Mouse (Mus musculus): ENCODE data around the gene Calr. TPM values are rescaled to one million over a fixed set of nuclear protein-coding genes. Genes with fewer than 3 reads are reported as not detected.

Gene Calr
- polyA plus RNA-seq, 1 experiment: 394 TPM

DNA sequence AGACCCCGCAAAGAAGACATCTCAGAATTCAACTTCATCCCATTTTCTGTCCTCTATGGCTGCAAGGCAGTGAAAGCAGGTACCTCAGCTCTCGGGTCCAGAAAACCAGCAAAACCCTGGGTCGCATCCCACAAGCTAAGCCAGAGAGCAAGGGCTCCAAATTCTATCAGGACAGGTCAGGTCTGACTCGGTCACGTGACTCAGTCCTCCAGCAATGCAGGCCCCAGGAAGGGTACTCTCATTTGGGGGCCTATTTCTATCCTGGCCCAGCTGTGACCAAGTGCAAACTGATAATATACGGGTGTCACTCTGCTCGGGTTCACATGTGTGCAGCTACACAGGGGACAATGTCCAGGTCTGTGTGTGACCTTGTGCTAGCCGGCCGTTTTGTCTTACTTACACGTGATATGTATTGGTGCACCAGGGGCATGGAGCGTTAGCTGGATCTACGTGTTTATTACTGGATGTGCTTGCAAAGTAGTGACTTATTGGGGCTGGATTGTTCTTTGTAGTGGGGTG, 54.2 kb downstream of the Calr start:
- DNase-seq: peak in 1 of 2 experiments; percentile 45
- peaks cover 74% of the 10 kb centered on the region for H3K4me1 ChIP-seq (ENCODE audit: control insufficient read depth, insufficient read depth, low read length)
- H3K27me3 ChIP-seq (ENCODE audit: control insufficient read depth, insufficient read depth, low read length): no peaks in the 10 kb centered on the region
- TF ChIP-seq CTCF (IDR thresholded peaks at IDR 0.05; ENCODE audit: borderline replicate concordance, insufficient read depth, low read depth, low read length) (no peak), POLR2A (IDR thresholded peaks at IDR 0.05; ENCODE audit: borderline replicate concordance, insufficient read depth, low read length) (no peak)
- WGBS: 49% methylated on average over 12 of the region's 12 CpGs
- no peak overlapping the region for H3K4me3 ChIP-seq (replicated peaks; ENCODE audit: insufficient read depth, low read depth, low read length)
- peak overlapping the region; percentile 93 for H3K27ac ChIP-seq (ENCODE audit: insufficient read depth, low read length)

Other genes with a start within 250 kb of the Calr start
- gene Ier2, start 184.1 kb downstream of the Calr start, polyA plus RNA-seq (2012; rRNA removed): 13.9 and 15.1 TPM in 2 replicates
- 144 and 148 TPM in 2 replicates for gene Trmt1, start 160.6 kb downstream of the Calr start, polyA plus RNA-seq (2012; rRNA removed)
- 91.0 and 93.9 TPM in 2 replicates for gene Nacc1, start 159.1 kb downstream of the Calr start, polyA plus RNA-seq (2012; rRNA removed)
- 1.7 TPM in 2 replicates for gene Lyl1, start 145.5 kb downstream of the Calr start, polyA plus RNA-seq (2012; rRNA removed)
- gene G430095P16Rik, start 123.9 kb downstream of the Calr start, polyA plus RNA-seq (2012; rRNA removed): 0.27 and 0.33 TPM in 2 replicates
- gene Nfix, start 46.6 kb downstream of the Calr start, polyA plus RNA-seq (2012; rRNA removed): 98.5 and 105 TPM in 2 replicates
- 16.1 and 16.2 TPM in 2 replicates for gene Dand5, start 24.1 kb downstream of the Calr start, polyA plus RNA-seq (2012; rRNA removed)
- gene Gadd45gip1, start 15.4 kb downstream of the Calr start, polyA plus RNA-seq (2012; rRNA removed): 45.3 and 45.5 TPM in 2 replicates
- gene Rad23a, start 6.3 kb downstream of the Calr start, polyA plus RNA-seq (2012; rRNA removed): 117 and 120 TPM in 2 replicates
- gene Farsa, start 10.1 kb upstream of the Calr start, polyA plus RNA-seq (2012; rRNA removed): 69.9 and 72.0 TPM in 2 replicates
- 6.0 and 7.5 TPM in 2 replicates for gene Syce2, start 25.2 kb upstream of the Calr start, polyA plus RNA-seq (2012; rRNA removed)
- gene Gcdh, start 47.0 kb upstream of the Calr start, polyA plus RNA-seq (2012; rRNA removed): 88.2 and 95.2 TPM in 2 replicates
- gene Klf1, start 55.0 kb upstream of the Calr start, polyA plus RNA-seq (2012; rRNA removed): 0.31 and 0.41 TPM in 2 replicates
- gene Dnase2a, start 61.6 kb upstream of the Calr start, polyA plus RNA-seq (2012; rRNA removed): 9.1 and 10.5 TPM in 2 replicates
- gene Mast1, start 90.4 kb upstream of the Calr start, polyA plus RNA-seq (2012; rRNA removed): 115 and 129 TPM in 2 replicates
- 6.8 and 7.9 TPM in 2 replicates for gene Rtbdn, start 100.1 kb upstream of the Calr start, polyA plus RNA-seq (2012; rRNA removed)
- gene Gm49661, start 122.5 kb upstream of the Calr start, polyA plus RNA-seq (2012; rRNA removed): not detected in 2 replicates
- gene Prdx2, start 122.7 kb upstream of the Calr start, polyA plus RNA-seq (2012; rRNA removed): 345 and 351 TPM in 2 replicates
- gene Rnaseh2a, start 122.8 kb upstream of the Calr start, polyA plus RNA-seq (2012; rRNA removed): 58.7 and 61.5 TPM in 2 replicates
- 12.8 and 13.5 TPM in 2 replicates for gene Junb, start 131.8 kb upstream of the Calr start, polyA plus RNA-seq (2012; rRNA removed)
- 14.1 and 14.2 TPM in 2 replicates for gene Hook2, start 143.7 kb upstream of the Calr start, polyA plus RNA-seq (2012; rRNA removed)
- 0.06 and 0.07 TPM in 2 replicates for gene Best2, start 167.6 kb upstream of the Calr start, polyA plus RNA-seq (2012; rRNA removed)
- 291 and 296 TPM in 2 replicates for gene Asna1, start 178.3 kb upstream of the Calr start, polyA plus RNA-seq (2012; rRNA removed)
- 138 and 150 TPM in 2 replicates for gene Trir, start 179.9 kb upstream of the Calr start, polyA plus RNA-seq (2012; rRNA removed)
- gene Tnpo2, start 190.0 kb upstream of the Calr start, polyA plus RNA-seq (2012; rRNA removed): 92.0 and 97.9 TPM in 2 replicates
- gene Fbxw9, start 213.1 kb upstream of the Calr start, polyA plus RNA-seq (2012; rRNA removed): 27.7 and 29.3 TPM in 2 replicates
- gene Gm5741, start 221.0 kb upstream of the Calr start, polyA plus RNA-seq (2012; rRNA removed): 1.3 TPM in 1 of 2 replicates, not detected in the other
- 69.7 and 71.6 TPM in 2 replicates for gene Dhps, start 224.8 kb upstream of the Calr start, polyA plus RNA-seq (2012; rRNA removed)
- gene Wdr83os, start 233.8 kb upstream of the Calr start, polyA plus RNA-seq (2012; rRNA removed): 98.0 and 102 TPM in 2 replicates
- 54.4 and 54.9 TPM in 2 replicates for gene Wdr83, start 234.4 kb upstream of the Calr start, polyA plus RNA-seq (2012; rRNA removed)
- gene Man2b1, start 236.3 kb upstream of the Calr start, polyA plus RNA-seq (2012; rRNA removed): 34.7 and 35.7 TPM in 2 replicates

All from cerebellum, adult 2 months (tissue).